Mouse (Mus musculus): Measurements from ENCODE around the gene Mycbp. TPM values are rescaled to one million over a fixed set of nuclear protein-coding genes. Genes with fewer than 3 reads are reported as not detected.

Gene Mycbp
- total and polyA plus RNA-seq, 2 experiments from 2014 or later = 7.1 to 40.8 TPM

- no peaks in the 10 kb centered on the region for H3K27me3 ChIP-seq (ENCODE audit: insufficient read depth, low read length)
- no peak for ATAC-seq
- H3K4me1 ChIP-seq (ENCODE audit: insufficient read depth) = no peaks in the 10 kb centered on the region
- no peak overlapping the region for H3K9ac ChIP-seq
- no peaks in the 10 kb centered on the region for H3K36me3 ChIP-seq (ENCODE audit: insufficient read depth)
- no peak for TF ChIP-seq CTCF (IDR thresholded peaks at IDR 0.05; ENCODE audit: low read depth)
- no peaks in the 10 kb centered on the region for H3K9me3 ChIP-seq (ENCODE audit: low read length)
- DNase-seq = no peak
- H3K4me2 ChIP-seq (ENCODE audit: low read depth) = no peak overlapping the region
- WGBS = 86% methylated on average over 4 of the region's 4 CpGs
- H3K4me3 ChIP-seq (ENCODE audit: low read depth, low read length) = no peak overlapping the region
- no peak overlapping the region for H3K27ac ChIP-seq (ENCODE audit: low read depth, low read length)
Measured at GRCm38 (mm10) chr4:123894295-123894694, 10.3 kb upstream of the Mycbp start.

- H3K9ac ChIP-seq = no peak overlapping the region
- H3K4me2 ChIP-seq (ENCODE audit: low read depth) = no peak overlapping the region
- no peak overlapping the region for H3K27ac ChIP-seq (ENCODE audit: low read depth, low read length)
- H3K4me1 ChIP-seq (ENCODE audit: insufficient read depth) = no peaks in the 10 kb centered on the region
- H3K27me3 ChIP-seq (ENCODE audit: insufficient read depth, low read length) = no peaks in the 10 kb centered on the region
- H3K4me3 ChIP-seq (ENCODE audit: low read depth, low read length) = no peak overlapping the region
- peak; percentile 80 for DNase-seq
- no peak for ATAC-seq
- H3K9me3 ChIP-seq (ENCODE audit: low read length) = no peaks in the 10 kb centered on the region
- H3K36me3 ChIP-seq (ENCODE audit: insufficient read depth) = no peaks in the 10 kb centered on the region
- 8% methylated on average over 5 of the region's 5 CpGs for WGBS
- peak; percentile 85 for TF ChIP-seq CTCF (IDR thresholded peaks at IDR 0.05; ENCODE audit: low read depth)
Measured at GRCm38 (mm10) chr4:123898696-123899095, 5.9 kb upstream of the Mycbp start.

DNA sequence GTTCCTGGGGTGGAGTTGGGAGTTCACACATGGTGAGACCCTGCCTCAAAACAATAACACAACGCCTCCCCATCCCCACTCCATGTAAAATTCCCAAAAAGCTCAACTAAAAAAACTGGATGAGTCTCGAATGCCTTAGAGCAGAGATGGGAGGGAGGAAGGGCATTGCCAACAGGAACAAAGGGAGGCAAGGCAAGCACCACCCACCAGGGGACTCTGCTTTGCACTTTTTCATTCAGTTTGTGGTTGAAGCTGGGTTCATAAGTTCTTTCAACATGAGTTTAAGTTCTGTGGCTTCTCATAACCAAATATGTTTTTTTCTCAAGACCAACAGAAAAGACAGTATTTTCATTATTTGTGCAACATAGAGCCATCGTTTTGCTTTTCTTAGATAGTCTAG lies 1.2 kb upstream of the Mycbp start:
- no peak for TF ChIP-seq CTCF (IDR thresholded peaks at IDR 0.05; ENCODE audit: low read depth)
- no peak overlapping the region for H3K4me3 ChIP-seq (ENCODE audit: low read depth, low read length)
- H3K4me1 ChIP-seq (ENCODE audit: insufficient read depth) = peaks cover 3% of the 10 kb centered on the region; the same call in 1 of the 2 replicates
- ATAC-seq (no peak), DNase-seq (no peak)
- H3K27me3 ChIP-seq (ENCODE audit: insufficient read depth, low read length) = no peaks in the 10 kb centered on the region
- no peak overlapping the region for H3K9ac ChIP-seq
- no peaks in the 10 kb centered on the region for H3K9me3 ChIP-seq (ENCODE audit: low read length)
- H3K4me2 ChIP-seq (ENCODE audit: low read depth) = no peak overlapping the region
- WGBS = 77% methylated on average over 3 of the region's 3 CpGs
- H3K27ac ChIP-seq (ENCODE audit: low read depth, low read length) = no peak overlapping the region
- no peaks in the 10 kb centered on the region for H3K36me3 ChIP-seq (ENCODE audit: insufficient read depth)

DNA sequence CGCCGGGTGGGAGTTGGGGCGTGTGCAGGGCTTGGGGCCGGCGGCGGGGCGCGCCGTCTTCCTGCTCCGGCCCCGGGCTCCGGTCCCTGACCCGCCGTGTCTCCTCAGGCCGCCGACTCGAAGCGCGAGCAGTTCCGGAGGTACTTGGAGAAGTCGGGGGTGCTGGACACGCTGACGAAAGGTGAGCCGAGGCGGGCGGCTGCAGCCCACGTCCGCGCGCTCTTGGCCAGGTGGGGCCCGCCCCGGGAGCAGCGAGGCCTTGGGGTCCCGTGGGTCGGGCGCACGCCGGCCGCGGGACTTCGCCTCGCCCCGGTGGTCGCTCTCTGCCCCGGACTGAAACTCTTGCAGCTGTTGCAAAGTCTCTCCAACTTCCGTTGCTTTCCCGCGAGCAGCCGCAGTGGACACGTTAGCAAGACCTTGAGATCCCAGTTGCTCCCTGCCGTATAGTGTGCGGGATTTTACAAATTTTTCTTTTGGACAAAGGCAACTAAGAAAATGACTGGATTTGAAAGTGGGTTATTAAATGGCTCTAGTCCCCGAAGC lies 565 bp downstream of the Mycbp start:
- peak overlapping the region; percentile 29; the same call in 1 of the 2 replicates for H3K27ac ChIP-seq (ENCODE audit: low read depth, low read length)
- 1% methylated on average over 51 of the region's 53 CpGs for WGBS
- H3K4me1 ChIP-seq (ENCODE audit: insufficient read depth) = peaks cover 3% of the 10 kb centered on the region; the same call in 1 of the 2 replicates
- H3K4me3 ChIP-seq (ENCODE audit: low read depth, low read length) = peak overlapping the region; percentile 70
- H3K27me3 ChIP-seq (ENCODE audit: insufficient read depth, low read length) = no peaks in the 10 kb centered on the region
- peaks cover 7% of the 10 kb centered on the region; the same call in 1 of the 2 replicates for H3K36me3 ChIP-seq (ENCODE audit: insufficient read depth)
- peak; percentile 1; the same call in 1 of the 2 replicates for ATAC-seq
- no peak for TF ChIP-seq CTCF (IDR thresholded peaks at IDR 0.05; ENCODE audit: low read depth)
- H3K4me2 ChIP-seq (ENCODE audit: low read depth) = peak overlapping the region; percentile 87
- H3K9me3 ChIP-seq (ENCODE audit: low read length) = no peaks in the 10 kb centered on the region
- no peak for DNase-seq
- peak overlapping the region; percentile 69 for H3K9ac ChIP-seq

- Histone ChIP-seq H3K9me3 (ENCODE audit: low read length) (no peaks in the 10 kb centered on the region), H3K27me3 (ENCODE audit: insufficient read depth, low read length) (no peaks in the 10 kb centered on the region), H3K4me2 (ENCODE audit: low read depth) (no peak overlapping the region), H3K27ac (ENCODE audit: low read depth, low read length) (no peak overlapping the region), H3K4me1 (ENCODE audit: insufficient read depth) (no peaks in the 10 kb centered on the region), H3K36me3 (ENCODE audit: insufficient read depth) (peaks cover 26% of the 10 kb centered on the region), H3K4me3 (ENCODE audit: low read depth, low read length) (no peak overlapping the region), H3K9ac (no peak overlapping the region)
- WGBS = 91% methylated on average over 4 of the region's 4 CpGs
- no peak for ATAC-seq
- TF ChIP-seq CTCF (IDR thresholded peaks at IDR 0.05; ENCODE audit: low read depth) = no peak
- no peak for DNase-seq
Measured at GRCm38 (mm10) chr4:123911503-123911902, 6.9 kb downstream of the Mycbp start.

GRCm38 (mm10) chr4:123912431-123912830 lies 7.8 kb downstream of the Mycbp start:
- H3K27me3 ChIP-seq (ENCODE audit: insufficient read depth, low read length) = no peaks in the 10 kb centered on the region
- H3K4me1 ChIP-seq (ENCODE audit: insufficient read depth) = no peaks in the 10 kb centered on the region
- ATAC-seq (no peak), DNase-seq (no peak)
- H3K4me2 ChIP-seq (ENCODE audit: low read depth) = no peak overlapping the region
- H3K27ac ChIP-seq (ENCODE audit: low read depth, low read length) = no peak overlapping the region
- H3K36me3 ChIP-seq (ENCODE audit: insufficient read depth) = peaks cover 26% of the 10 kb centered on the region
- 85% methylated on average over 2 of the region's 2 CpGs for WGBS
- H3K4me3 ChIP-seq (ENCODE audit: low read depth, low read length) = no peak overlapping the region
- no peak overlapping the region for H3K9ac ChIP-seq
- no peaks in the 10 kb centered on the region for H3K9me3 ChIP-seq (ENCODE audit: low read length)
- TF ChIP-seq CTCF (IDR thresholded peaks at IDR 0.05; ENCODE audit: low read depth) = no peak

- peak; percentile 29; the same call in 1 of the 2 replicates for TF ChIP-seq CTCF (IDR thresholded peaks at IDR 0.05; ENCODE audit: low read depth)
- Histone ChIP-seq H3K27ac (ENCODE audit: low read depth, low read length) (peak within 1 kb of the TSS; percentile 87), H3K9ac (peak within 1 kb of the TSS; percentile 96), H3K4me2 (ENCODE audit: low read depth) (peak within 1 kb of the TSS; percentile 85), H3K4me1 (ENCODE audit: insufficient read depth) (peaks cover 6% of the 10 kb centered on the region), H3K36me3 (ENCODE audit: insufficient read depth) (peaks cover 29% of the 10 kb centered on the region), H3K4me3 (ENCODE audit: low read depth, low read length) (peak within 1 kb of the TSS; percentile 99), H3K27me3 (ENCODE audit: insufficient read depth, low read length) (no peaks in the 10 kb centered on the region), H3K9me3 (ENCODE audit: low read length) (no peaks in the 10 kb centered on the region)
- ATAC-seq = peak; percentile 100
- peak; percentile 100 for DNase-seq
- 1% methylated on average over 49 of the region's 49 CpGs for WGBS
Measured at GRCm38 (mm10) chr4:123916748-123917547, 12.3 kb downstream of the Mycbp start, which contains the start of gene Rragc. Gene Rragc, plus strand, starts transcription at chr4:123917446.

Data from forebrain, postnatal 0 days (tissue).